Mouse (Mus musculus) left cerebral cortex, adult 8-10 months (tissue): ENCODE results near the gene Hsd3b2. TPM values are rescaled to one million over a fixed set of nuclear protein-coding genes. Genes with fewer than 3 reads are reported as not detected.
"Not testable (repeated sequence)": the region's sequence is repeated elsewhere in the genome, so short reads cannot be mapped to it uniquely, and the experiment has no call there.

ENCODE experiments used
- DNase-seq, 2 experiments: peaks; one replicate each; pipeline ENCODE4 v3.0.0; 2022; ENCODE audit warnings: low spot score in 2 of 2
- total RNA-seq, 4 experiments: library from RNA; stranded (reverse); gene quantifications; 2 replicates each; pipeline ENCODE4 v1.2.4; 2022

Hsd3b2 gene
- not detected for total RNA-seq

GRCm38 (mm10) chr3:98724376-98724775 is at the start of gene Hsd3b2:
Gene Hsd3b2 (minus strand): TSS chr3:98724543.
- no peak for DNase-seq

- DNase-seq: no peak
Measured at GRCm38 (mm10) chr3:98764155-98764554, 39.8 kb upstream of the Hsd3b2 start.

- DNase-seq: no peak
Measured at GRCm38 (mm10) chr3:98756836-98757235, 32.5 kb upstream of the Hsd3b2 start.

GRCm38 (mm10) chr3:98752171-98752570 is 27.8 kb upstream of the Hsd3b2 start:
- no peak for DNase-seq

- not testable (repeated sequence) for DNase-seq
Measured at GRCm38 (mm10) chr3:98741043-98741442, 16.7 kb upstream of the Hsd3b2 start.

GRCm38 (mm10) chr3:98734340-98734739 is 10.0 kb upstream of the Hsd3b2 start:
- DNase-seq: no peak

GRCm38 (mm10) chr3:98733724-98734123 is 9.4 kb upstream of the Hsd3b2 start:
- no peak for DNase-seq

- DNase-seq: no peak
Measured at GRCm38 (mm10) chr3:98726281-98726680, 1.9 kb upstream of the Hsd3b2 start.

- no peak for DNase-seq
Measured at GRCm38 (mm10) chr3:98720740-98721139, 3.6 kb downstream of the Hsd3b2 start.

GRCm38 (mm10) chr3:98682401-98682800 is 41.9 kb downstream of the Hsd3b2 start:
- no peak for DNase-seq

GRCm38 (mm10) chr3:98680786-98681185 is 43.6 kb downstream of the Hsd3b2 start:
- no peak for DNase-seq

Other genes starting within 250 kb of the Hsd3b2 start
- not detected for gene Hsd3b4, start 214.0 kb downstream of the Hsd3b2 start, total RNA-seq
- gene Gm10681, start 135.7 kb downstream of the Hsd3b2 start, total RNA-seq: not detected
- gene Hsd3b5, start 94.3 kb downstream of the Hsd3b2 start, total RNA-seq: not detected
- not detected for gene Hsd3b3, start 38.6 kb upstream of the Hsd3b2 start, total RNA-seq
- not detected for gene Hsd3b6, start 89.9 kb upstream of the Hsd3b2 start, total RNA-seq
- gene Hsd3b1, start 135.3 kb upstream of the Hsd3b2 start, total RNA-seq: 1 to 10 TPM in 2 of 4 experiments, not detected in 2; 4.5 to 4.7 TPM
- not detected for gene Hao2, start 168.7 kb upstream of the Hsd3b2 start, total RNA-seq